Mouse (Mus musculus) bone marrow, adult 2 months (tissue): ENCODE measurements at regions not wholly inside any gene's neighbourhood (a gene's known extent, or its start where the extent isn't known, plus 50 kb on each side); places are given as distances from the start of the nearest gene placed in this dataset.

Experiments
- CTCF ChIP-seq: fragments of 200-500 bp; IDR thresholded peaks from 2 replicates; pipeline ENCODE4 v1.5.1; 2011; ENCODE audit warnings: low read length, control low read depth; ENCODE audit not compliant: control insufficient read depth, insufficient read depth
- POLR2A ChIP-seq: fragments of 200-500 bp; IDR thresholded peaks from 2 replicates; pipeline ENCODE4 v1.6.1; 2011; ENCODE audit warnings: low read depth, mild to moderate bottlenecking, control low read depth, low read length, borderline replicate concordance; ENCODE audit not compliant: control insufficient read depth

DNA sequence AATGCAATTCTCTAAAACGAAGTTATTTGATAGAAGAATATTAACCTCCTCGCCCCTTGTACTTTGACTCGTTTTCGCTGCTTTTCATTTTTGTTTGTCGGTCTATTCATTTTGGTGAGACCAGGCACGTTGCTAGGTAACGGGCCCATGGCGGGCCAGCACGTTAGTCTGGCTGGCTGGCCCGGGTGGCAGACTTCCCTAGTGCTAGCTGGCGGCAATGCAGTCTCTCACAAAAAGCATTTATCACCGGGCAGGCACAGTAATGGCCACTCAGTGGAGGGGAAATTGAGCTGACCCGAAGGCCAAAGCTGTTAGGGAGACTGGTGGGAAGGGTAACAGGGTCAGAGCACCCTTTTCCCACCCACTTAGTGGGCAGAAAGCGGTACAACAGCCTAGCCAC lies 163.7 kb downstream of the Gm12689 start:
- TF ChIP-seq POLR2A = no peak
- TF ChIP-seq CTCF = no peak
